Mouse (Mus musculus) MEL (cell line): Measurements from ENCODE around the gene Col12a1. TPM values are rescaled to one million over a fixed set of nuclear protein-coding genes. Genes with fewer than 3 reads are reported as not detected.

ENCODE experiments used
- DNase-seq: peaks from one replicate; pipeline ENCODE4 v3.0.0; 2011; ENCODE audit warnings: low read depth, low spot score
- H3K27ac ChIP-seq: 2 replicates; pipeline ENCODE4 v1.5.1; 2012; ENCODE audit warnings: low read depth, mild to moderate bottlenecking, control low read depth, low read length, moderate library complexity; ENCODE audit not compliant: control insufficient read depth
- H3K27me3 ChIP-seq, 2 experiments: fragments of 150-350 bp in 1 of 2; sonication (generic) in 1 of 2; 2 replicates each; pipeline ENCODE4 v1.6.1; 2012; ENCODE audit warnings: low read length in 2 of 2, mild to moderate bottlenecking in 2 of 2, improper control_type of control experiment in 1 of 2, moderate library complexity in 1 of 2; ENCODE audit not compliant: insufficient read depth in 2 of 2, control insufficient read depth in 1 of 2
- H3K36me3 ChIP-seq, 2 experiments: 2 replicates each; pipeline ENCODE4 v1.6.1; 2012 to 2014; ENCODE audit warnings: low read length in 2 of 2, improper control_type of control experiment in 1 of 2, inconsistent platforms in 1 of 2, mild to moderate bottlenecking in 1 of 2; ENCODE audit not compliant: insufficient read depth in 2 of 2, control insufficient read depth in 1 of 2
- H3K4me1 ChIP-seq, 2 experiments: fragments of 150-350 bp in 1 of 2; sonication (generic) in 1 of 2; 2 replicates each; pipeline ENCODE4 v1.6.1; 2012; ENCODE audit warnings: low read length in 2 of 2, improper control_type of control experiment in 1 of 2, mild to moderate bottlenecking in 1 of 2; ENCODE audit not compliant: insufficient read depth in 2 of 2, control insufficient read depth in 1 of 2
- H3K4me3 ChIP-seq, 2 experiments: fragments of 150-350 bp in 1 of 2; sonication (generic) in 1 of 2; 2 replicates each; pipeline ENCODE4 v1.5.1; 2012; ENCODE audit warnings: low read depth in 2 of 2, low read length in 2 of 2, mild to moderate bottlenecking in 2 of 2, moderate library complexity in 2 of 2, control low read depth in 1 of 2, improper control_type of control experiment in 1 of 2; ENCODE audit not compliant: control insufficient read depth in 1 of 2, insufficient read depth in 1 of 2
- H3K79me2 ChIP-seq: 2 replicates; pipeline ENCODE4 v1.6.1; 2012; ENCODE audit warnings: mild to moderate bottlenecking, low read length, moderate library complexity; ENCODE audit not compliant: control insufficient read depth, poor library complexity, insufficient read depth
- H3K9ac ChIP-seq: 2 replicates; pipeline ENCODE4 v1.6.1; 2012; ENCODE audit warnings: low read depth, mild to moderate bottlenecking, control low read depth, low read length, moderate library complexity; ENCODE audit not compliant: control insufficient read depth, poor library complexity, severe bottlenecking
- H3K9me3 ChIP-seq: fragments of 150-350 bp; sonication (generic); replicated peaks from 2 replicates; pipeline ENCODE4 v1.6.1; 2012; ENCODE audit warnings: mild to moderate bottlenecking, low read length, improper control_type of control experiment, moderate library complexity; ENCODE audit not compliant: insufficient read depth
- CHD2 ChIP-seq: IDR thresholded peaks from 2 replicates; pipeline ENCODE4 v1.6.1; 2011; ENCODE audit warnings: low read length, improper control_type of control experiment
- CTCF ChIP-seq, 3 experiments: IDR thresholded peaks in 2 of 3; conservative IDR thresholded peaks in 1 of 3; 2 replicates each; pipeline ENCODE4 v1.5.1; 2011 to 2012; ENCODE audit warnings: low read length in 3 of 3, low read depth in 2 of 3, mild to moderate bottlenecking in 2 of 3, improper control_type of control experiment in 1 of 3, inconsistent platforms in 1 of 3, mixed read lengths in 1 of 3, moderate library complexity in 1 of 3; ENCODE audit not compliant: control insufficient read depth in 1 of 3, insufficient read depth in 1 of 3, poor library complexity in 1 of 3, severe bottlenecking in 1 of 3
- E2F4 ChIP-seq: IDR thresholded peaks from 2 replicates; pipeline ENCODE4 v1.6.1; 2011; ENCODE audit warnings: low read depth, low read length, improper control_type of control experiment, borderline replicate concordance
- ELF1 ChIP-seq: IDR thresholded peaks from 2 replicates; pipeline ENCODE4 v1.6.1; 2014; ENCODE audit warnings: low read depth, mild to moderate bottlenecking, inconsistent platforms, low read length, improper control_type of control experiment, moderate library complexity
- EP300 ChIP-seq, 2 experiments: IDR thresholded peaks; 2 replicates each; pipeline ENCODE4 v1.6.1; 2011; ENCODE audit warnings: improper control_type of control experiment in 2 of 2, low read length in 2 of 2, low read depth in 1 of 2, mild to moderate bottlenecking in 1 of 2
- ETS1 ChIP-seq: IDR thresholded peaks from 2 replicates; pipeline ENCODE4 v1.6.1; 2012; ENCODE audit warnings: low read depth, mild to moderate bottlenecking, inconsistent platforms, low read length, improper control_type of control experiment, moderate library complexity
- GABPA ChIP-seq: IDR thresholded peaks from 2 replicates; pipeline ENCODE4 v1.6.1; 2012; ENCODE audit warnings: low read depth, mild to moderate bottlenecking, inconsistent platforms, low read length, improper control_type of control experiment, moderate library complexity
- MAFK ChIP-seq: IDR thresholded peaks from 2 replicates; pipeline ENCODE4 v1.6.1; 2011; ENCODE audit warnings: low read depth, mild to moderate bottlenecking, low read length, improper control_type of control experiment, borderline replicate concordance
- MAX ChIP-seq: IDR thresholded peaks from 2 replicates; pipeline ENCODE4 v1.6.1; 2011; ENCODE audit warnings: low read length, improper control_type of control experiment
- MAZ ChIP-seq: IDR thresholded peaks from 2 replicates; pipeline ENCODE4 v1.6.1; 2012; ENCODE audit warnings: low read depth, mild to moderate bottlenecking, inconsistent platforms, low read length, improper control_type of control experiment
- MEF2A ChIP-seq: IDR thresholded peaks from 2 replicates; pipeline ENCODE4 v1.6.1; 2014; ENCODE audit warnings: low read depth, mild to moderate bottlenecking, inconsistent platforms, low read length, improper control_type of control experiment; ENCODE audit not compliant: poor library complexity, insufficient replicate concordance, severe bottlenecking; ENCODE audit errors: extremely low read depth
- MXI1 ChIP-seq: IDR thresholded peaks from 2 replicates; pipeline ENCODE4 v1.6.1; 2011; ENCODE audit warnings: mild to moderate bottlenecking, low read depth, low read length, improper control_type of control experiment
- MYB ChIP-seq: IDR thresholded peaks from 2 replicates; pipeline ENCODE4 v1.6.1; 2011; ENCODE audit warnings: mild to moderate bottlenecking, low read depth, low read length, improper control_type of control experiment
- POLR2A ChIP-seq, 2 experiments: IDR thresholded peaks; 2 replicates each; pipeline ENCODE4 v1.6.1; 2011 to 2012; ENCODE audit warnings: low read length in 2 of 2, mild to moderate bottlenecking in 2 of 2, control low read depth in 1 of 2, improper control_type of control experiment in 1 of 2, low read depth in 1 of 2, moderate library complexity in 1 of 2; ENCODE audit not compliant: control insufficient read depth in 1 of 2, insufficient read depth in 1 of 2, poor library complexity in 1 of 2
- POLR2AphosphoS2 ChIP-seq: IDR thresholded peaks from 2 replicates; pipeline ENCODE4 v1.6.1; 2011; ENCODE audit warnings: low read length, improper control_type of control experiment
- SMC3 ChIP-seq: IDR thresholded peaks from 2 replicates; pipeline ENCODE4 v1.6.1; 2011; ENCODE audit warnings: low read depth, low read length, improper control_type of control experiment
- TBP ChIP-seq: IDR thresholded peaks from 2 replicates; pipeline ENCODE4 v1.8.0; 2011; ENCODE audit warnings: low read depth, low read length, improper control_type of control experiment
- USF1 ChIP-seq: IDR thresholded peaks from 2 replicates; pipeline ENCODE4 v1.6.1; 2014; ENCODE audit warnings: low read depth, mild to moderate bottlenecking, inconsistent platforms, low read length, improper control_type of control experiment, moderate library complexity
- USF2 ChIP-seq, 2 experiments: IDR thresholded peaks; 2 replicates each; pipeline ENCODE4 v1.6.1; 2011 to 2012; ENCODE audit warnings: improper control_type of control experiment in 2 of 2, low read length in 2 of 2, borderline replicate concordance in 1 of 2, inconsistent platforms in 1 of 2, low read depth in 1 of 2, mild to moderate bottlenecking in 1 of 2; ENCODE audit not compliant: insufficient read depth in 1 of 2
- polyA plus RNA-seq, 2 experiments: library from polyadenylated mRNA; stranded (reverse) in 1 of 2; unstranded in 1 of 2; fragments of >175 nt in 1 of 2; fragments of >200 nt in 1 of 2; gene quantifications; 2 replicates each; pipeline versions ENCODE4 v1.2.1 to v1.2.4; 2012; ENCODE audit warnings: low replicate concordance in 2 of 2, low read depth in 1 of 2; ENCODE audit not compliant: insufficient read length in 2 of 2, insufficient read depth in 1 of 2, missing spikeins in 1 of 2
- total RNA-seq: library from RNA; depleted of rRNA; stranded (reverse); fragments of 300-350 nt; gene quantifications from 2 replicates; pipeline ENCODE4 v1.2.3, GENCODE M21; 2012

Col12a1 gene
- total and polyA plus RNA-seq, 3 experiments = 0.13 TPM; not detected in 2

DNA sequence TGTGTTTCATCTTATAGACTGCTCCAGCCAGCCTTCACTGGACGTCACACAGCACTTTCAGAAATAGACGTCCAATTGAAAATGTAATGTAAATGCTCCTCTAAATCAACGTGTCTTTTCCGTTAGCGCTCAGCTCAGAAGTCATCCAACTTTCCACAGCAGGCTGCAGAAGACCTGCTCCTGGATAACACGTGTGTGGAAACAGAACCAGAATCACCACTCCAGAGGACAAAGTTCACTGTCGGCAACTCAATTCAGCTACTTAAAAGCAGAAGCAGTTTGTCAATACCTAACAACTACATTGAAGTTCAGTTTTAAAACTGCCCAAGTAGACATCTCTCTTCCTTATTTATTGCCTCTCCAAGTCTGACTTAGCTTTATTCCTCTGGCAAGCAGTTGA lies 29.3 kb downstream of the Col12a1 start:
- Histone ChIP-seq H3K27ac (no peak overlapping the region), H3K4me3 (no peak overlapping the region), H3K9ac (no peak overlapping the region), H3K36me3 (no peaks in the 10 kb centered on the region), H3K4me1 (no peaks in the 10 kb centered on the region), H3K27me3 (no peaks in the 10 kb centered on the region), H3K9me3 (no peaks in the 10 kb centered on the region), H3K79me2 (no peaks in the 10 kb centered on the region)
- DNase-seq = no peak
- no peak for TF ChIP-seq MEF2A
- TF ChIP-seq TBP = no peak

- Histone ChIP-seq H3K79me2 (no peaks in the 10 kb centered on the region), H3K4me1 (no peaks in the 10 kb centered on the region), H3K36me3 (no peaks in the 10 kb centered on the region), H3K27ac (no peak overlapping the region), H3K9me3 (no peaks in the 10 kb centered on the region), H3K4me3 (no peak overlapping the region), H3K27me3 (no peaks in the 10 kb centered on the region), H3K9ac (no peak overlapping the region)
- DNase-seq = no peak
- TF ChIP-seq GABPA (no peak), SMC3 (no peak), USF2 (IDR thresholded peaks at IDR 0.05; ENCODE audit: borderline replicate concordance in 1 of 2, insufficient read depth in 1 of 2, low read depth in 1 of 2, low read length in 2 of 2) (no peak), USF1 (no peak), POLR2AphosphoS2 (no peak), ETS1 (no peak), CTCF (IDR thresholded peaks at IDR 0.05 in 2 of 3, conservative IDR thresholded peaks at IDR 0.05 in 1 of 3; ENCODE audit: control insufficient read depth in 1 of 3, insufficient read depth in 1 of 3, low read depth in 2 of 3, low read length in 3 of 3, poor library complexity in 1 of 3, severe bottlenecking in 1 of 3) (no peak), MXI1 (no peak), POLR2A (IDR thresholded peaks at IDR 0.05; ENCODE audit: control insufficient read depth in 1 of 2, insufficient read depth in 1 of 2, low read depth in 1 of 2, low read length in 2 of 2, poor library complexity in 1 of 2) (no peak), CHD2 (no peak), MYB (no peak)
Measured at GRCm38 (mm10) chr9:79687227-79687626, 31.4 kb downstream of the Col12a1 start.

DNA sequence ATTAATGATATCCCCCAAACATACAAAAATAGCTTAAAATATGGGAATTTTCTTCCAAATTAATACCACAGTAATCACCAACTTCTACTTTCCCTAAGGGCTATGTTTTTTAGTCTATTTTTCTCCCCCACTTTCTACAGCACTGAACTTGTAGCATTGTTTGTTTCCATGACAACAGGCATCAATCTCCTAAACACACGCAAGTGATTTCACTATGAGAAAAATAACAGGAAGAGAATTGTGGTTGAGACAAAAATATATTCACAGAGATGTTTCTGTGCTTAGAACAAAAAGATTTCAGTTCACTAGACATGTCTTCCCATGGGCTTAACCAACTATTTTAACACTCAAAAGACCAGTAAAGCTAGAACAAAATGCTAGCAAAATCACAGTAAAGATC lies 32.6 kb downstream of the Col12a1 start:
- H3K36me3 ChIP-seq = no peaks in the 10 kb centered on the region
- no peak for DNase-seq
- H3K9me3 ChIP-seq = no peaks in the 10 kb centered on the region
- H3K79me2 ChIP-seq = no peaks in the 10 kb centered on the region
- no peak overlapping the region for H3K4me3 ChIP-seq
- H3K27ac ChIP-seq = no peak overlapping the region
- H3K27me3 ChIP-seq = no peaks in the 10 kb centered on the region
- H3K4me1 ChIP-seq = no peaks in the 10 kb centered on the region
- no peak overlapping the region for H3K9ac ChIP-seq
- TF ChIP-seq MAFK (no peak), MAZ (no peak), POLR2AphosphoS2 (no peak), ELF1 (no peak), MYB (no peak), USF1 (no peak), MAX (no peak), SMC3 (no peak), E2F4 (no peak), ETS1 (no peak), EP300 (IDR thresholded peaks at IDR 0.05; ENCODE audit: low read depth in 1 of 2, low read length in 2 of 2) (no peak), CTCF (IDR thresholded peaks at IDR 0.05 in 2 of 3, conservative IDR thresholded peaks at IDR 0.05 in 1 of 3; ENCODE audit: control insufficient read depth in 1 of 3, insufficient read depth in 1 of 3, low read depth in 2 of 3, low read length in 3 of 3, poor library complexity in 1 of 3, severe bottlenecking in 1 of 3) (no peak), POLR2A (IDR thresholded peaks at IDR 0.05; ENCODE audit: control insufficient read depth in 1 of 2, insufficient read depth in 1 of 2, low read depth in 1 of 2, low read length in 2 of 2, poor library complexity in 1 of 2) (no peak), TBP (no peak)
